Mouse (Mus musculus) neural tube, embryonic 15.5 days (tissue): ENCODE measurements around the gene Rnase10. TPM values are rescaled to one million over a fixed set of nuclear protein-coding genes. Genes with fewer than 3 reads are reported as not detected.
"Not testable (repeated sequence)": the region's sequence is repeated elsewhere in the genome, so short reads cannot be mapped to it uniquely, and the experiment has no call there.

Experiments used
- ATAC-seq: fragments of 200-750 bp; cut with Nextera tagmentation; 2 replicates; pipeline ENCODE4 v1.8.0; 2017; ENCODE audit warnings: mild to moderate bottlenecking, moderate TSS enrichment, moderate library complexity; ENCODE audit not compliant: low FRiP score
- H3K27ac ChIP-seq: fragments of 300-500 bp; sonication (generic); replicated peaks from 2 replicates; pipeline ENCODE4 v1.5.1; 2015; ENCODE audit warnings: mild to moderate bottlenecking, inconsistent platforms
- H3K27me3 ChIP-seq: fragments of 300-500 bp; sonication (generic); replicated peaks from 2 replicates; pipeline ENCODE4 v1.6.1; 2015; ENCODE audit warnings: inconsistent platforms
- H3K36me3 ChIP-seq: fragments of 300-500 bp; sonication (generic); 2 replicates; pipeline ENCODE4 v1.6.1; 2015; ENCODE audit warnings: inconsistent platforms
- H3K4me1 ChIP-seq: fragments of 300-500 bp; sonication (generic); 2 replicates; pipeline ENCODE4 v1.6.1; 2015; ENCODE audit warnings: inconsistent platforms
- H3K4me2 ChIP-seq: fragments of 300-500 bp; sonication (generic); 2 replicates; pipeline ENCODE4 v1.6.1; 2015; ENCODE audit warnings: inconsistent platforms, mild to moderate bottlenecking, moderate library complexity
- H3K4me3 ChIP-seq: fragments of 300-500 bp; sonication (generic); replicated peaks from 2 replicates; pipeline ENCODE4 v1.5.1; 2015; ENCODE audit warnings: mild to moderate bottlenecking, inconsistent platforms
- H3K9ac ChIP-seq: fragments of 300-500 bp; sonication (generic); replicated peaks from 2 replicates; pipeline ENCODE4 v1.6.1; 2015; ENCODE audit warnings: mild to moderate bottlenecking, inconsistent platforms
- H3K9me3 ChIP-seq: fragments of 300-500 bp; sonication (generic); replicated peaks from 2 replicates; pipeline ENCODE4 v1.6.1; 2016; ENCODE audit warnings: inconsistent platforms
- WGBS: fragments of 180-500 bp; shearing (Covaris S2); methylation state at CpG from one replicate; pipeline ENCODE4 v1.1.7; 2015; ENCODE audit warnings: mixed read lengths; 5-methylcytosine and 5-hydroxymethylcytosine counted together
- polyA plus RNA-seq: library from polyadenylated mRNA; unstranded; fragments of >200 nt; fragmentation: Nextera tagmentation; extraction: Ambion mirVana; gene quantifications from 2 replicates; pipeline ENCODE4 v1.2.1, GENCODE M21; 2015

The Rnase10 gene
- 0.10 TPM in 1 of 2 replicates, not detected in the other for polyA plus RNA-seq

- no peaks in the 10 kb centered on the region for H3K4me1 ChIP-seq
- H3K36me3 ChIP-seq, result no peaks in the 10 kb centered on the region
- no peak within 1 kb of the TSS for H3K4me3 ChIP-seq
- no peak within 1 kb of the TSS for H3K9ac ChIP-seq
- no peaks in the 10 kb centered on the region for H3K9me3 ChIP-seq
- ATAC-seq, result no peak
- no peaks in the 10 kb centered on the region for H3K27me3 ChIP-seq
- 0 out of 2 replicates have a peak within 1 kb of the TSS, but pooled peaks have one; percentile 3 for H3K27ac ChIP-seq
- no peak within 1 kb of the TSS for H3K4me2 ChIP-seq
- WGBS, result 83% methylated on average over 8 of the region's 8 CpGs
Observed at GRCm38 (mm10) chr14:51007152-51007801, at the start of gene Rnase10. TSS of gene Rnase10 (plus strand) at chr14:51007751.

GRCm38 (mm10) chr14:50958289-50958995 is 49.1 kb upstream of the Rnase10 start:
- not testable (repeated sequence) for H3K36me3 ChIP-seq, H3K4me1 ChIP-seq, ATAC-seq, H3K27ac ChIP-seq, H3K27me3 ChIP-seq, H3K4me3 ChIP-seq, H3K9ac ChIP-seq, H3K9me3 ChIP-seq, H3K4me2 ChIP-seq
- 96% methylated on average over 5 of the region's 5 CpGs for WGBS

- Histone ChIP-seq H3K36me3 (no peaks in the 10 kb centered on the region), H3K9ac (no peak overlapping the region), H3K4me3 (no peak overlapping the region), H3K27me3 (no peaks in the 10 kb centered on the region), H3K4me2 (no peak overlapping the region), H3K9me3 (no peaks in the 10 kb centered on the region), H3K4me1 (no peaks in the 10 kb centered on the region), H3K27ac (no peak overlapping the region)
- 65% methylated on average over 5 of the region's 5 CpGs for WGBS
- no peak for ATAC-seq
Observed at GRCm38 (mm10) chr14:50968216-50968980, 39.2 kb upstream of the Rnase10 start.

GRCm38 (mm10) chr14:50969041-50969440 is 38.5 kb upstream of the Rnase10 start:
- Histone ChIP-seq H3K4me3 (no peak overlapping the region), H3K27ac (no peak overlapping the region), H3K9ac (no peak overlapping the region), H3K4me1 (no peaks in the 10 kb centered on the region), H3K4me2 (peak overlapping the region; percentile 25), H3K9me3 (no peaks in the 10 kb centered on the region), H3K27me3 (no peaks in the 10 kb centered on the region), H3K36me3 (no peaks in the 10 kb centered on the region)
- WGBS, result 10% methylated on average over 1 of the region's 1 CpGs
- peak; percentile 45; the same call in 1 of the 2 replicates for ATAC-seq

- Histone ChIP-seq H3K4me2 (peak overlapping the region; percentile 25), H3K9ac (no peak overlapping the region), H3K9me3 (no peaks in the 10 kb centered on the region), H3K4me3 (no peak overlapping the region), H3K4me1 (no peaks in the 10 kb centered on the region), H3K27me3 (no peaks in the 10 kb centered on the region), H3K36me3 (no peaks in the 10 kb centered on the region), H3K27ac (0 out of 2 replicates have a peak overlapping the region, but pooled peaks have one; percentile 51)
- WGBS, result 12% methylated on average over 12 of the region's 12 CpGs
- ATAC-seq, result peak; percentile 65; the same call in 1 of the 2 replicates
Observed at GRCm38 (mm10) chr14:50969558-50970544, 37.7 kb upstream of the Rnase10 start.

- WGBS, result 81% methylated on average over 1 of the region's 1 CpGs
- H3K36me3 ChIP-seq, result no peaks in the 10 kb centered on the region
- no peaks in the 10 kb centered on the region for H3K9me3 ChIP-seq
- ATAC-seq, result no peak
- H3K27ac ChIP-seq, result no peak overlapping the region
- no peaks in the 10 kb centered on the region for H3K27me3 ChIP-seq
- no peak overlapping the region for H3K4me3 ChIP-seq
- H3K9ac ChIP-seq, result no peak overlapping the region
- H3K4me1 ChIP-seq, result no peaks in the 10 kb centered on the region
- H3K4me2 ChIP-seq, result no peak overlapping the region
Observed at GRCm38 (mm10) chr14:50970822-50971221, 36.7 kb upstream of the Rnase10 start.

GRCm38 (mm10) chr14:50973054-50973453 is 34.5 kb upstream of the Rnase10 start:
- not testable (repeated sequence) for ATAC-seq, H3K4me3 ChIP-seq, H3K27me3 ChIP-seq, H3K36me3 ChIP-seq, H3K4me2 ChIP-seq, H3K4me1 ChIP-seq, H3K9ac ChIP-seq, H3K9me3 ChIP-seq, H3K27ac ChIP-seq
- WGBS, result 94% methylated on average over 5 of the region's 5 CpGs

GRCm38 (mm10) chr14:50973700-50974099 is 33.9 kb upstream of the Rnase10 start:
- WGBS, result 42% methylated on average over 4 of the region's 4 CpGs
- H3K9ac ChIP-seq, result no peak overlapping the region
- no peaks in the 10 kb centered on the region for H3K27me3 ChIP-seq
- no peaks in the 10 kb centered on the region for H3K9me3 ChIP-seq
- no peaks in the 10 kb centered on the region for H3K36me3 ChIP-seq
- H3K4me1 ChIP-seq, result no peaks in the 10 kb centered on the region
- no peak for ATAC-seq
- no peak overlapping the region for H3K4me2 ChIP-seq
- no peak overlapping the region for H3K27ac ChIP-seq
- no peak overlapping the region for H3K4me3 ChIP-seq

GRCm38 (mm10) chr14:50975001-50975400 is 32.5 kb upstream of the Rnase10 start:
- Histone ChIP-seq H3K27me3 (no peaks in the 10 kb centered on the region), H3K4me1 (no peaks in the 10 kb centered on the region), H3K9ac (no peak overlapping the region), H3K27ac (no peak overlapping the region), H3K4me3 (no peak overlapping the region), H3K4me2 (no peak overlapping the region), H3K36me3 (no peaks in the 10 kb centered on the region), H3K9me3 (no peaks in the 10 kb centered on the region)
- no peak for ATAC-seq
- 70% methylated on average over 5 of the region's 5 CpGs for WGBS

- no peaks in the 10 kb centered on the region for H3K36me3 ChIP-seq
Observed at GRCm38 (mm10) chr14:50976674-50977073, 30.9 kb upstream of the Rnase10 start.

GRCm38 (mm10) chr14:50978451-50978850 is 29.1 kb upstream of the Rnase10 start:
- H3K4me1 ChIP-seq, H3K4me2 ChIP-seq, H3K27ac ChIP-seq, H3K4me3 ChIP-seq, H3K9me3 ChIP-seq, H3K9ac ChIP-seq, H3K27me3 ChIP-seq, ATAC-seq, H3K36me3 ChIP-seq: not testable (repeated sequence)
- WGBS, result 93% methylated on average over 6 of the region's 6 CpGs

More at GRCm38 (mm10) chr14:50976674-50977073, 30.9 kb upstream of the Rnase10 start:
- 17% methylated on average over 9 of the region's 9 CpGs for WGBS
- no peak for ATAC-seq
- Histone ChIP-seq H3K4me2 (no peak overlapping the region), H3K27ac (no peak overlapping the region), H3K4me3 (no peak overlapping the region), H3K9me3 (no peaks in the 10 kb centered on the region), H3K9ac (no peak overlapping the region), H3K27me3 (no peaks in the 10 kb centered on the region), H3K4me1 (no peaks in the 10 kb centered on the region)
